Mouse (Mus musculus) splenic B cell, adult 2 months (primary cell): Measurements from ENCODE around the gene Elavl4.

ENCODE experiments used
- DNase-seq: peaks from one replicate; pipeline ENCODE4 v3.0.0-alpha.2; 2011; ENCODE audit warnings: low read depth, low spot score
- H3K27me3 ChIP-seq: 2 replicates; pipeline ENCODE4 v1.6.1; 2012; ENCODE audit warnings: mild to moderate bottlenecking, low read length, moderate library complexity, mixed read lengths; ENCODE audit not compliant: control insufficient read depth, poor library complexity, insufficient read depth, severe bottlenecking
- H3K36me3 ChIP-seq: 2 replicates; pipeline ENCODE4 v1.6.1; 2012; ENCODE audit warnings: mild to moderate bottlenecking, low read length, moderate library complexity, mixed read lengths; ENCODE audit not compliant: control insufficient read depth, poor library complexity, insufficient read depth, severe bottlenecking

Elavl4 gene

DNA sequence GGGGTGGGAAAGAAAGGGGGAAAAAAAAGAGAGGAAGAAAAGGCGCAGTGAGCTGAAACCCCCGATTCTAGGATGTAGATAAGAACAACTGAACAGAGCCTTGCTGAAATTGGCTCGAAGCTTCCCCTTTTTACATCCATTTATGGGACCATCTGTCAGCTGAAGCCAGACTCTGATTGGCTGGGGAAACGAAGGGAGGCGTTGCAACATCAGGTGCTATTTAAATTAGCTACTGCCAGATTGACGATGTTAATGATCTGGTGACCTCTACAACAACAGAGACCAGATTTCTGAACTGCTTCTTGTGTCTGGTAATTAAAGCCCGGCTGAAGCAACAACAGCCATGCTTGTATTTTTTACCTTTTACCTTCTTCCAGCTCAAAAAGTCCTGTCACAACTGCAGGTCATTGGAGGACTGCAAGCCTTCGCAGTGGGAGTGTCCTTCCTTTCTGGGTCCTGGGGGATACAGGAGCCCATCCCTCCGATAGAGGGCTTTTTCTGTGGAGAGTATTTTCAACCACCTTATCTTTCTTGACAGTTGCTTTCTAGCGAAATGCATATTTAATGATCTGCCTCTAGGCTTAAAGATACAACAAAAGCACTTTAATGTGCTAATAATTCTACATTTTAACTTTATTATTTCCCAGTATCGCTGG is 64.2 kb downstream of the Elavl4 start:
- no peak for DNase-seq
- H3K36me3 ChIP-seq, result no peaks in the 10 kb centered on the region
- H3K27me3 ChIP-seq, result no peaks in the 10 kb centered on the region

DNA sequence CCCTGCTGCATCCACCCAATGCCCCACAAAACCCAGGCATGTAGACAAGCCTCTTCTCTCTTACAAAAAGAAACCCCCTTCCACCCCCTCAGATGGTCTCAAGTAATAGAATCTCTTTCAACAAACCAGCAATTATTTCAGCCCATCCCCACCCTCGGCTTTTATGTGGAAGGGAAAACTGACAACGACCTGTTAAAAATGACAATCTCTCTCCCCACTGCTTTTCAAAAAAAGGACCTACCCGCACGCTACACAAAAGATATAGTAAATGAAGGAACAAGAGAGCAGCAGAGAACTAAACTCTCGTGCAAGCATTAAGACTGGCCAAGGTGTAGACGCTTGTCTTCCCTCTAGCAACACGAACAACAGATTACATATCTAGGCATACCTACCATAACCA is 64.9 kb downstream of the Elavl4 start:
- no peak for DNase-seq
- no peaks in the 10 kb centered on the region for H3K27me3 ChIP-seq
- no peaks in the 10 kb centered on the region for H3K36me3 ChIP-seq

DNA sequence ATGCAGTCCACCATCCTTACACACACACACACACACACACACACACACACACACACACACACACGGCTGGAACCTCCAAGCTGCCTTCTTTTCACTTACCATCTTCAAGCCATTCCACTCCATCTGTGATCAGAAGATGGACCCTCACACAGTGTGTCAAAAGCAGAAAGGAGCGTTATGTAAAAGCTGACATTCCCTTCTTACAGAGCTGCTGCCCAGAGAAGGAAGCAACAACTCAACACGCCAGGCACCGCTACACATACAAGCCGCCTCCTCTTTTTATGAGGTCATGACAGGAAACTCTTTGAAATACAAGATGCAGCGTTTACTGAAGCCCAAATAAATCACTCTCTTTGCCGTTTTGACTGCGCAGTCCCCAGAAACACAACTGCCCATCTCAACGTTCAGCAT is 65.3 kb downstream of the Elavl4 start:
- Histone ChIP-seq H3K27me3 (no peaks in the 10 kb centered on the region), H3K36me3 (no peaks in the 10 kb centered on the region)
- no peak for DNase-seq

DNA sequence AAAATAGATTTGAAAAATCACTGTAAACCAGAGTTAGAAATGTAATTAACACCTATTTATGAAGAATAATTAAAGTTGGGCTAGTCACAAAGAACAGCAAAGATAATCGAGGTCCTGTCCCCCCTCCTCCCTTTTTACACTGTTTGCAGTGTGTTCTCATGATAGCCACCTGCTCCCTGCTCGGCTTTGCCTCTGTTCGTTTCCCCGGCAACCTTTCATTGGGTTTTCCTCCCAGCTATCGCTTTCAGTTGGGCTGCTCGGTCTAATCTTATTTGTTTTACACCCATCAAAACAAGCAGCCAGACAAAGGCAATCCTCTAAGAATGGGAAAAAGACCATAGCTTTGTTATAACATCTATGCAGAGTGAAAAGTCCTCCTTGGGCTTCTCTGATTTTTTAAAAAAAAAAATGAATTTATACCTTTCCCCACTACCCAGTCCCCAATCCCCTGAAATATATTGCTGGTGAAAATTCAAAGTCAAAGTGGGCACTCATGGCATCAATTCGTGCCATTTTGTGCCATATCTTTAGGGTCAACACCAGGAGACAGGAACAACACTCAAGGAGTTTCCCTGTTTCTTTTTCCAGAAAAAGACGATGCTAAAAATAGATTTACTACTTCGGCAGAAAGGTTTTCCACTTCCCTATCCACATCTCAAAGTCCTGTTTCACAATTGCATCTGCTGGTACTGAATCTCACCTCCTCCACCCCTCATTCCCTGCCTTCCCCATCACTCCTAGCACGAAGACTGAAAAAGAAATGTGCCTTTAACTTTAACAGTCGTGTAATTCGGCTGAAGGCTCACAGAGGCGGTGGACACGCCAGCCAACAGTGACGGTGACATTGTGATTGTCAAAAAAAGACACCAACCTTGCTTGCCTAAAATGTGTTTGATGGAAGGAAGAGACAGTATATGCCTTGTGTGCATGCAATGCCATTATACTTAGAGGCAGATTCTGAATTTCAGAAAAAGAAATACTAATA is 66.1 kb downstream of the Elavl4 start:
- H3K27me3 ChIP-seq, result no peaks in the 10 kb centered on the region
- no peak for DNase-seq

DNA sequence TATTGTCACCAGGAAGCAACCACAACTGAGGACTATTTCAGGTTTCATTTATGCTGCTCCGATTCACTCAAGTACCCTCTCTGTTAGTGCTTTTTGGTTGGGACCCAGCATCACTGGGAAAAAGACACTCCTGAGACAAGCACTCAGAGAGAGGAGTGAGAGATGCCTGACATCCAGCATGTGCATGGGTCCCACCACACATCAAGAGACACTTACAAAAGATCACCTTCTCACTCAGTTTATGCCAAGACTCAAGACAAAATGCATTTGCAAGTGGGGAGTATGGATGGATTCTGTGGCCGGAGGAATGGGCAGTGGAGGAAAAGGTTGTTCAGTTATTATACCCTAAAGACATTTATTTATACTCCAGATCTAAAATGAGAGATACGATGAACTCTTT is 67.3 kb downstream of the Elavl4 start:
- no peak for DNase-seq
- H3K36me3 ChIP-seq, result no peaks in the 10 kb centered on the region

More for the DNA sequence above, 66.1 kb downstream of the Elavl4 start:
- H3K36me3 ChIP-seq, result no peaks in the 10 kb centered on the region

DNA sequence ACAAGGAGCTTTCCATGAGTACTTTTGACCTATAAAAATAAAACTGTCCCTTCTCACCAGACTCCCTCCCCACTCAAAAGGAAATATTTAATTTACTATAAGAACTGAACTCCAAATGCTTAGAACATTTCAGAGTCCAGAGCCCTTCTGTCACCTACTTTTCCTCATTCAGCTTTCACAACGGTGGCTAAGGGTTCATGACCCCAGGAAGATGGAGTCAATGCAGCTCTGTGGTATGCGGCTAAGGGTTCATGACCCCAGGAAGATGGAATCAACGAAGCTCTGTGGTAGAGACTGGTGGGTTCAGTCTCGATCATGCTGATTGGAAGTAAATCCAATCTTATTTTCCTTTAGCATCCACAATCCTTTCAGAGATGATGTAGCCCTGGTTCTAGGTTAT is 81.7 kb downstream of the Elavl4 start:
- Histone ChIP-seq H3K27me3 (no peaks in the 10 kb centered on the region), H3K36me3 (no peaks in the 10 kb centered on the region)
- DNase-seq, result no peak

More for the DNA sequence above, 67.3 kb downstream of the Elavl4 start:
- no peaks in the 10 kb centered on the region for H3K27me3 ChIP-seq

DNA sequence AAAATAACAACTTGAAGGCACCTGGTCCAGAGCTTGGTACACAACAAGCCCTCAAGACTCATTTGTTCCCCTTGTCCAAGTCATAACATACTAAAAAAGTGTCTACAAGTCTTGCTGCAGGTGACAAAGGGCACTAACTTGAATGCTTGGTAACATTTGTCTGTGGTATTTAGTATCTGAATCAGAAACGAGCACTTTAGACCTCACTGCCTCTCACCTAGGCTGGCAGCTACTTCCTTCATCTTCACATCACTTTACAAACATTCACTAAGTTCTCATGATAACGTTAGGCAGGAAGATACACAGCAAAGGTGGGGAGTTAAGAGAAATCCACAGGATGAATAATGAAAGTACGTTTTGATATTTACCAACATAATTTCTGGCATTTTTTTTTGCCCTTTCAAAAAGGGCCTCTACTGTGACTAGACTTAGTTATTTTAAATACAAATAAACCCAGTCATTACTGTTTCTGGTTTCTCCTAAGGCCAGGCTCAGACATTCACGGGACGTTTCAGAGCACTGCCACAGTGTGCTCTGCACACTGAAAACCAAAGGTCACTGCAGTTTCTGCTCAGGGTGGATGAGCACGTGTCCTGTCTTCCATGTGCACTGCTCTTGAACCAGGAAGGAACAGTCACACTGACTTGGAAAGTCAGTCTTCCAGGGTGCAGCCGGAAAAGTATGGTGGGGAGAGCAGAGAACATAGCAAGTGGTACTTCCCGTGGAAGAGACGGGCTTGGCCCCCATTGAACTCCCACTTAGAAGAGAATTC is 84.7 kb downstream of the Elavl4 start:
- DNase-seq, result no peak
- Histone ChIP-seq H3K27me3 (no peaks in the 10 kb centered on the region), H3K36me3 (no peaks in the 10 kb centered on the region)

DNA sequence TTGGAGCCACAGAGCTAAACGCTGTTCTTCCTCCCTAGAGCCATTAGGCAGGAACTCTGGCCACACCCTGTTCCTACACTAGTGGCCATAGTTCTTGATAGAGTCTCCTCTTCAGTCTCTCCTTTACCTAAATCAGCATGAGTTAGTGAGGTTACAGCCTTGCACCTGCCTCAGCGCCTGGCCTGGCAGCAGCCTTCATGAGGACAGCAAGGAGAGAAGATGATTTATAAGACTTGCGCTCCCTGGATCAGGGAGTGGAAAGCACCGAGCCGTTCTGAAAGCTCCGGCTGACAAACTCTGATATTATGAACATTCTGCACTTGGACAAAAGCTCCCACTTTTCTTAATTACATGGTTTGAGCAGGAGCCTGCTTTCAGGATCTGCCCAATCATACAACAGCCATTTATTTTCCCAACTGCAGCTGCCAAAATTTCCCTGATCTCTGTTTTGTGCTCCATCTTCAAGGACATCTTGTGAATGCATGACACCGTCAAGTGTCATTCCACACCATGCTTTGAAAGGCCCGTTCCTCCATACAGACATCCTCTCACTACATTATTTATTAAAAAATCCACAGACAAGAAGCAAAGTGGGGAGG is 87.3 kb downstream of the Elavl4 start:
- no peak for DNase-seq
- no peaks in the 10 kb centered on the region for H3K36me3 ChIP-seq
- no peaks in the 10 kb centered on the region for H3K27me3 ChIP-seq

DNA sequence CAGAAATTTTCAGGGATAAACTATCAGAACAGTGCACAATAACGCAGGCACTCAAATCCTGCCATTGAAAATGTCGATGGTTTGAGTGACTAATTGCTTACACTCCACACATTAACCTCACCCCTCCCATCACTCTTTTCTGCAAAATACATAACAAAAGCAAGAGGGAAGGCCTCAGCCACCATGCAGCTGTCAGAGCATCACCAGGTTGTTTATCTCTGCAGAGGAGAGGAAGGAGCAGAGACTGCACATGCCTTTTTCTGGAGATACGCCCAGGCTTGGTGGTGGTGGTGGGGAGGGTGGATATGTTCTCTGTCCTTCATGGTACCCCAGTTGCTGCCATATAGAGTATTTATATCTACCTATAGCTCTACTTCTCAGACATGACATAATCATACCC is 94.3 kb downstream of the Elavl4 start:
- no peak for DNase-seq
- Histone ChIP-seq H3K27me3 (no peaks in the 10 kb centered on the region; the same call in 1 of the 2 replicates), H3K36me3 (no peaks in the 10 kb centered on the region)

DNA sequence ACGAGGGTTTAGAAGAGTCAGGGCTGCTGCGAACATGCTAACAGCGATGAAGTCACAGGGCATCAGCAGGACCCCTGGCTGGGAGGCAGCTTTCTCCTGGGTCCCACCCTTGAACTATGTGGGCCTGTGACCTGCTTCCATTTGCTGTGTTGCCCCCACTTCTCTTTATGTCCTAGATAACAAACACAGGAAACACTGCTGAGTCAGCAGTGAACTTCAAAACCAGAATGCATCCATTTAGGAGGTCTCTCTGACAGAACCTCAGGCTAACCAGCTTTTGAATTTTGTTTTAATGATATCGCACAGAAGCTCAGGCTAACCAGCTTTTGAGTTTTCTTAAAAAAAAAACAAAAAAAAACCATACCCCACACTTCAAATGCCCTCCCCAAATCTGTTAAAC is 96.1 kb downstream of the Elavl4 start:
- no peaks in the 10 kb centered on the region; the same call in 1 of the 2 replicates for H3K27me3 ChIP-seq
- no peak for DNase-seq
- no peaks in the 10 kb centered on the region for H3K36me3 ChIP-seq

DNA sequence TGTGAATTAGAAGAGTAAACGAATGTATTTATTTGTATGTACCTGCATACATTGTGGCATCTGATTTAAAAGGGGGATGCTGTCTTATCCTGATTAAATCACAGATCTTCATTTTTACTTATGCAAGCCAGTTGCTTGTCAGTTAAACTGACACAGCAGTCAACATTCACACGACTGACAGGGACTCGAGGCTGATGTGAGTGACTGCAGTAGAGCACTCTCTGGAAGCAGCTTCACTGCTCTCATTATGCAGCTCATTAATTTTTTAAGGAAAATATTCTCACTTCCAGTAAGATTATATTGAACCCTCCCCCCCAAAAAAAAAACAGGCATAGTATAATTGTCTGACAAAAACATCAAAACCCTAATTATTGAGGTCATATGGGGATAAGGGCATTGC is 101.7 kb downstream of the Elavl4 start:
- no peak for DNase-seq
- Histone ChIP-seq H3K27me3 (no peaks in the 10 kb centered on the region), H3K36me3 (no peaks in the 10 kb centered on the region)

DNA sequence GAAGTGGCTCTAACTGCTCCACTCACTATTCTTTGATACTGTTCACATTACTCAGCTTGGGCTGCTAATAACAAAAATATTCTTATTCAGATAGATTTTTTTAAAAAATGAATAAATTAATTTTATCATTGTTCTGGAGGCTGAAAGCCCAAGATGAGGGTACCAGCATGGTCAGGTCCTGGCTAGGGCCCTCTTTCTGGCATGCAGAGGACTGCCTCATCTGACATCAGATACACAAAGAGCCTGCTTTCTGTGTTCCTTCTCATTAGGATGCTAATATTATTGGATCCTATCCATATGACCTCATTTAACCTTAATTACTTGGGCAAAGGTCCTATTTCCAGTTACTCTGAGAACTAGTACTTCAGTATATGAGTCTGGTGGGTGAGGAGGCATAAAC is 108.8 kb downstream of the Elavl4 start:
- H3K27me3 ChIP-seq, result no peaks in the 10 kb centered on the region
- DNase-seq, result no peak

DNA sequence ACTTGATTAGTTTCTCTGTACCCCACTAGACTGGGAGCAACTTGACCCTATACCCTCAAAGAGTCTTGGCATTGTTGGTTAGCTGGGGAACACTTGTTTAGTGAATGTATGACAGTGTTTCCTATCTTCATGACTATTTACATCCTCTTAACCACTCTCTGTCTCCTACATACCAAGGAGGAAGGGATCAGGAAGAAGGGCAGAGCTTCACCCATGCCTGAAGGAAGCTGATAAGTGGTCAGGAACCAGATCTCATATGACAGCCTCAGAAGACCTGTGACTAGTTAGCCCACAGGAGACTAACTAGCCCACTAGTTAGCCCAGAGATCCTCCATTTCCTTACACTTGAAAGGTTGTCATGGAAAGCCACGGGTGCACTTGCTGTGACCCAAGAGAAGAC is 117.2 kb downstream of the Elavl4 start:
- DNase-seq, result no peak
- Histone ChIP-seq H3K27me3 (no peaks in the 10 kb centered on the region), H3K36me3 (no peaks in the 10 kb centered on the region)

More for the DNA sequence above, 108.8 kb downstream of the Elavl4 start:
- H3K36me3 ChIP-seq, result no peaks in the 10 kb centered on the region

DNA sequence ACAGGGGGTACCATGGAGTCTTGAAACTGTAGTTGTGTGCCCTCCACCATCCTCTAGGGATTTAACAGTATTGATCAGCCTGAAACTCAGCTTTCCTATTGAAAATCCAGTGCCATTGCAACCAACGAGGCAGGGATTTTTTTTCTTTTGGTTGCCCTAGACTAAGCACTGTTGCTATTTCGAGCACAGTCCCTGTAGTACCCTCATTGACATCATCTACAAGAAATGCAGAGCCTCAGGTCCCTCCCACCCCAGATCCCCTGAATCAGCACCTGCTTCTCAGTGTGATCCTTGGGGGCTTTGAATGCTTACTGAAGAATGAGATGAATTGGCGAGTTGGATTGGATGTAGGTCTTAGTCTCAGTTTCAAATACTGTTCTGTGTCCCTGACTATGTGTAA is 119.4 kb downstream of the Elavl4 start:
- Histone ChIP-seq H3K27me3 (no peaks in the 10 kb centered on the region), H3K36me3 (no peaks in the 10 kb centered on the region)
- DNase-seq, result no peak
